Mouse (Mus musculus): ENCODE measurements at regions not wholly inside any gene's neighbourhood (a gene's known extent, or its start where the extent isn't known, plus 50 kb on each side); places are given as distances from the start of the nearest gene placed in this dataset.

DNA sequence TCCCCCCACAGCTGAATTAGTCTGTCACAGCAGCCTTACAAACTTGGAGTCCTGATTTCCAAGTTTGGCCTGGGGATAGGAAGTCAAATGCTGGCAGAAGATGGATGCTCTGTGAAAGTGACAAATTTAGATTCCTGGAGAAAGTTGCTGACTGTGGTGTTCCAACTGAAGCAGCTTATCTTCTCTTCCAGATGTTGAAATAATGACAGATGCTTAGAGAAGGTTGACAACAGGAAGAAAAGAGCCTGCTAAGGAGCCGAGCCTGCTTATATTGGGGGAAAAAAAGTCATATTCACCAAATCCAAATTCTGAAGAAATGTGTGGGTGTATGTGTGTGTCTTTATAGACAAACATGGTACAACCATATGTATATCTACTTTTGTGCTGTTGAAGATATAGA is 1380.4 kb upstream of the Cdh8 start:
- no peak for DNase-seq (ENCODE audit: low spot score)

DNA sequence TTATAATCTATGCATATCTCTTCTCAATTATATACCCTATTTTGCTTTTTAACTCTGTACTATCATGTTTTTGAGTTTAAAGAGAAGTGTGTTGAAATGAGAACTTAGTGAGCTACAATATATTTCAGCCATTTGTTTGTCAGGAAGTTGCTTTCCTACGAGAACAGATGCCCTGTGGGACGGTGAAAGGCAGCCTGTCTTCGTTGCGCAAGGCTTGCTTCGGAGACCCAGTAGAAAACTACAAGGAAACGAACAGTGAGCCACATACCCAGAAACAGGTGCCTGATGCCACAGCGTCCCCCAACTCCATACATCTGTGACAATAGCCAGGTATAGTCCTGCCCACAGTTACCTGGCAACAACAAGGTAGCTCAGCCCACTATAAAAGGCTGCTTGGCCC is 1377.7 kb upstream of the Cdh8 start:
- no peak for DNase-seq (ENCODE audit: low spot score)

DNA sequence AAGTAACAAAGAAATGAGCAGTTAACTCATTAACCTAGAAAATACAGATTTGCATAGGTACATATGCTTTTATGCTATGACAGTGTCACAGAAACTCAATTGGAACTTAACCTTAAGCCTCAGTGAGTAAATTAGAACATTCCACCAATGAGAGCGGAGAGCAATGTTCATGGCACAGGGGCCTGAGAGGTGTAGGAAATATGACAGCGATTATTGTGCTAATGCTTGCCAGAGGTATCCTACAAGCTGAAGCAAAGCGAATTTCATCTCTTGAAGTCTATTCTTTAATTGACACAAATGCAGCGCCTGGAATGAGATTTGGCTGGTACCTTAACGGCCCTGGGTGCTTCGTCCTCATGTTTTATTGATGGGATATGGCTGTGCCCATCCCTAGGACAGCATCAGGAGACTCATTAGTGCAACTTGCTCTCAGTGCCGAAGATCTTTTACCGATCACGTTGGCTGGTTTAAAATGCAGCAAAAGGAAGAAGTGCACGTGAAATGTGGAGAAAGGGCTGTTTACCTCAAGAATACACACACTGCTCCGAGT is 1374.4 kb upstream of the Cdh8 start:
- DNase-seq (ENCODE audit: low spot score), result no peak

DNA sequence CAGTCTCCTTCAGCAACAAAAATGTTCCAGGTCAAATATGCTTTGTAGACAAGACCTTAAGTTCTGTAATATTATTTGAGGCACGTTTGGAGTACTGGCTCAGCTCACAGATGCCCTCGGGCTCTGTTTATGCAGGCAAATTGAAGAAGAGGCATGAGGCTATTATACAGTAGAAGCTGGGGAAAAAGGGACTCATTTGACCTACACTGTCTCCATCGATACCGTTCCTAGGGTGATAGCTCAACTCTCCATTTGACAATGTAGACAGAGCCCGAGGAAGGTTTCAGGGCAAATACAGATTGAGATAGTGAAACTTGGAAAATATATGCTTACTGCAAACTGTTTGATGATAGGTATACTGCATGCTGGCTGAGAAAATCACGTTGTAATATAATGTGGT is 1371.9 kb upstream of the Cdh8 start:
- DNase-seq (ENCODE audit: low spot score), result no peak

DNA sequence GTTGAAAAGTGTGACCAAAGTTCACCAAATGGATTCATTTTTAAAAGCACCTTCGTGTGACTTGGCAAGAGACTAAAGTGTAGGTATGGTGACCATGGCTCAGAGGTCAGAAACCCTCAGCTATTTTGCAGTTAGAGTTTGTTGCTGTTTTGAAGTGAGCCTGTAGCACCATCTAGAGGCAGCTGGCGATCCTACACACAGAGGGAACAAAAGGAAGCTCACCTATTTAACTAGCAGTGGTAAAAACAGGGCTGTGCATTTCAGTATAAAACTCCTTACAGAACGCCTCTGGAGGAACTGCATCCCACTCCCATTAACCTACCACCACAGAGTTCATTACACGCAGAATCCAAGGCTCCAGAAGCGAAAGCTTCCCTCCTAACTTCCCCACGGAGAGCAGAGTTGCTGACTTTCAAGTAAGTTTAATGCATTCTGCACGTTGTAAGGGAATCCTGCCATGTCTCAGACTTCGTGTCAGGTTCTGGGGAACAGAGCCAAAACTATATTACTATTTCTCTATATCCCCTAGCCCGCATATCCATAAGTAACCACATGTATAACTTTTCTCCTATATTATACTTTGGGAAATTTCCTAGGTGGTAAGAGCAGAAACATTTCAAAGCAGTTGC is 1356.6 kb upstream of the Cdh8 start:
- peak; percentile 15 for DNase-seq (ENCODE audit: low spot score)

DNA sequence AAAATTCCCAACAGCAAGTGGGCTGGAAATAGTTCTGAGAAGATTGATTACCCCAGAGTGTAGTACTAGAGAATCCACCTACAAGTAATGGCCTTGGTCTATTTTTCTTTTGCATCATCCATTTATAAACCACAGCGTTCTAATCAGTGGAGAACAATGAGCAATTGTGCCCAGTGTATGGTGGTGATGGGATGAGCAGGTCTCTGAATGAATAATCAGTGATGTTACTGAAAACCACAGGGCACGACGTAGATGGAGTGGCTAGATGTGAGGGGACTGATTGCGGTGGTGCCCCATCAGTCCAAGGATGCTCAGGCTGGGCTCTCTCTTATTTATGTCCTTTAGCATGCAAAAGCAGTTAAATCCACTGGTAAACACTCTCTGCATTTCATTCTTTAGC is 1353.3 kb upstream of the Cdh8 start:
- no peak for DNase-seq (ENCODE audit: low spot score)

DNA sequence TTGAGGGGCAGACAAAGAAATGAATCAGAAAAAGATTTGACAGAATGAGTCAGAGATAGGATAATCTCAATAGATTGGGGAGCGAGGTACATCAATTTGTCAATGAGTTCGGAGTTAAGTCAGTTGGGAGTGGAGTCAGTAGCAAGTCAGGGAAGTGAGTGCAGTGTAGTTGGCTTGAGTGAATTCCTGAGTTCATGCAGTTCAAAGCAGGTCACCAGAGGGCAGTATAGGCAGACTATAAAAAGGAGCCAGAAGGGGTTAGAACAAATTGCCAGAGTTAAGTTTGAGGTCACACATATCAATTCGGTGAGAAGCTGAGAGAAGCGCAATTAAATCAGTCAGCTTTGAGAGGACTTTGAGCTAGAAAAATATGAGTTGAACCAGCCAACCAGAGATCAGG is 1317.7 kb upstream of the Cdh8 start:
- DNase-seq (ENCODE audit: low spot score), result no peak

DNA sequence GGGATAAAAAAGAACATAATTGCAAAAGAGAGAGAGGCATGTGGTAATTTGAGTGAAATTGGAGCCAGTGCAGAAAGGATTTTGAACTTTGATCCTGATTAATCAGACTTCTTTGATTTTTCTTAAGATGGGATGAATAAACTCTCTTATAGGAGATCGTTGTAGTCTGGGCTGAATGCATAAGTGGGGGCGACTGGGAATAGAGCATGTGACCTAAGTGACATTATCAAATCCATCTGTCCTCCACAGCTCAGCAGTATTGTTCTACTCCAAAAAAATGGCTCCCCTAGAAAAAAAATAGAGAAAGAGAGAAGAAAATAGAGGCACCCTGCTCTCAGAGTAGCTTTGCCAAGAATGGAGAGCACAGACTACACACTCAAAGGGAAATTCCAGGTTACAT is 1286.1 kb upstream of the Cdh8 start:
- no peak for DNase-seq (ENCODE audit: low spot score)

DNA sequence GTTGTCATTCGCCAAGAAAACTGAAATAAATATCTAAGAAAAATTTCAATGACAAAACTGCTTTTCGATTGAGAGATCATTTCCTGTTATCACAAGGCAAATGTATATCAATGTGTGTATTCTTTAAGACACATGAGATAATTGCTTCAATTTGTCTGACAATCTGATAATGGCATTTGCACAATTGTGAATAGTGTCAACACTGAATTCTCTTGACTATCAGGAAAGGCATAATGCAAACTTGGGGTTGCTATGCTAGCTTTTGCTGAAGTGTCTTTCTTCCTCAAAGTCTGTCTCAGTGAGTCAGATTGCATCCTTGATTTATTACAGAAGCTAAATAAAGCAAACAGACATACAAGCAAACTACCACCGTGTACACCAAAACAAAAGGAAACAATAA is 1278.8 kb upstream of the Cdh8 start:
- DNase-seq (ENCODE audit: low spot score), result no peak

DNA sequence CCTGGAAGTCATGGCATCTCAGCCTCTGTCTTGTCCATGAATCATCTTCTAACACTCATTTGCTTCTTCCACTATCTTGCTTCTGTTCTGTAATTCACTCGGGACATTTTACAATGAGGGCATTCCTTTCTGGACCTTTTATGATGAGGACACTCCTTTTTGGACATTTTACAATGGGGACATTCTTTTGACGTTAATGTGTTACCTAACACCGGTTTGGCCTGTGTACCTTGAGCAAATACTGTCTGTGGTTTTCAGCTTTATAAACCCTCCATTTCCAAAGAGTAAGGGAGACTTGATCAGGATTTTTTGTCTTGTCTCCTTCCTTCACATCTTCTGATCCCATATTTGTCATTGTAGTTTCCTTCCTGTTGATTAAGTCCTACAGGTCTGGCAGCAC is 1262.3 kb upstream of the Cdh8 start:
- DNase-seq (ENCODE audit: low spot score), result no peak
